Mouse (Mus musculus) adrenal gland, adult 18-20 months (tissue): ENCODE results near the gene Mettl16. TPM values are rescaled to one million over a fixed set of nuclear protein-coding genes. Genes with fewer than 3 reads are reported as not detected.
A peak's percentile ranks its signal among the peaks of the same experiment; 100 is the strongest.
"Not testable (repeated sequence)": the region's sequence is repeated elsewhere in the genome, so short reads cannot be mapped to it uniquely, and the experiment has no call there.

Experiments
- DNase-seq, 2 experiments: peaks; one replicate each; pipeline ENCODE4 v3.0.0; 2021 to 2022; ENCODE audit warnings: low spot score in 2 of 2
- total RNA-seq, 2 experiments: library from RNA; stranded (reverse); gene quantifications; 1 replicate in 1 of 2; 2 replicates in 1 of 2; pipeline ENCODE4 v1.2.3; 2021

Gene Mettl16
- total RNA-seq, 2 experiments from 2014 or later = 30.8 to 42.7 TPM

DNA sequence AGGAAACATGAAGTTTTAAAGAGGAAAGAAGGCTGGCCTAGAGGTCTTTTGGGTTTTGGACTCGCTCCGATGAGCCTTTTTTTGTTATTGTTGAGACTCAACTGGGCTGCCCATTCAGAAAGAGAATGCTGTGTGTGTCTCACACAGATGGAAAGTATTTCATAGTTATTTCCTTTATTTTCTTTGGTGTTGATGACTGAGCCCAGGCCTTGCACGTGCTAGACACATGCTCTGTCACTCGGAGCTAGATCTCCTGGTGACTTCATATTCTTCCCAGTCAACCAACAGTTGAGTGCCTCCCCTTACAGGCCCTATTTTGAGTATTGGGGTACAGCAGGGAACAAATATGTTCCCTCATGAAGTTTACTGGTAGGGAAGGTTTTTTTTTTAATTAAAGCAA lies 1.0 kb downstream of the Mettl16 start:
- no peak for DNase-seq

DNA sequence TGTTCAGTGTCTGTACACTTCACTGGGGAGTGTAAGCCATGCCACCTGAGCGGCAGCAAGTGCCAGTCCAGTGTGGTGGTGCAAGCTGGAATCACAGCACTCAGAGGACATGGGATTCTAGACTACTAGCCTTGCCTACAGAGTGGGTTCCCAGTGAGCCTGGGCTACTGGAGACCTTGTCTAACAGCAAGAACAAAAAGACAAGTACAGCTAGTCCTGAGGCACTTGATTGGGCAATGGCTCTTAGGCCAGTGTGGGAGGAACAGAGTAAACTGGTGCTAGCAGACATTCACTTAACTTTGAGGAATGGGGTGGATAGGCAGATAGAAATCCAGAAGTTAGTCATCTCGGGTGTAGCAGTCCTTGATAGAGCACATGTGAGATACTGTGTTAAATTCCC lies 1.8 kb downstream of the Mettl16 start:
- DNase-seq = no peak

DNA sequence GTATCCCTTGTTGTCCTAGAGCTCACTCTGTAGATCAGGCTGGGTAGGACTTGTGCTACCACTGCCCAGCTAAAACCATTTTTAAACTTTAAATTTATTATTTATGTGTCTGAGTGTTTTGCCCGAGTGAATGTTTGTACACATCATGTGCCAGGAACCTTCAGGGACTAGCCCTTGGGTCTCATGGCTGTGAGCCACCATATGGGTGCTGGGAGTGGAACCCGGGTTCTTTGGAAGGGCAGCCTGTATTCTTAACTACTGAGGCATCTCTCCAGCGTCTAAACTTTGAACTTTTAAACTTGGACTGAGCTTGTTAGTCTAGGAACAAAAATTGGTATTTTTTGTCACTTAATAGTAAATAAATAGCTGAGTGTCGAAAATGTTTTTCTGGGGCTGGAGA lies 22.2 kb downstream of the Mettl16 start:
- no peak for DNase-seq

DNA sequence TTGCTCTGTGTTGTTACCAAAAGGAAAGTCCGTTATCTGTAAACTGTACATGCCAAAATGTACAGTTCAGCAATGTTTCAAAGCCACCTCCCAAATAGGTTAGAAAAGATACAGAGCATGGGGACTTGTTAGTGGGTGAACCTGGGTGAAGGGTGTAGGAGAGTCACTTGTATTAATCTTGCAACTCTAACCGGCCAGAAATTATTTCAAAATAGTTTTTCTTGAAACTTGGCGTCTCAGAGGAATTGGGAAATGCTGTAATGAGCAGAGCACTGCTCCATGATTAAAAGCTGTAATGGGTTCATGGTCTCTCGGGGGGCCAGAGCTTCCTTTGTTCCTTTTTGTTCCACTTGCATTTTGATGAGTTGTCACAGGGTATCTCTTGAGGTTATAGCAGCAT lies 30.0 kb downstream of the Mettl16 start:
- no peak for DNase-seq

DNA sequence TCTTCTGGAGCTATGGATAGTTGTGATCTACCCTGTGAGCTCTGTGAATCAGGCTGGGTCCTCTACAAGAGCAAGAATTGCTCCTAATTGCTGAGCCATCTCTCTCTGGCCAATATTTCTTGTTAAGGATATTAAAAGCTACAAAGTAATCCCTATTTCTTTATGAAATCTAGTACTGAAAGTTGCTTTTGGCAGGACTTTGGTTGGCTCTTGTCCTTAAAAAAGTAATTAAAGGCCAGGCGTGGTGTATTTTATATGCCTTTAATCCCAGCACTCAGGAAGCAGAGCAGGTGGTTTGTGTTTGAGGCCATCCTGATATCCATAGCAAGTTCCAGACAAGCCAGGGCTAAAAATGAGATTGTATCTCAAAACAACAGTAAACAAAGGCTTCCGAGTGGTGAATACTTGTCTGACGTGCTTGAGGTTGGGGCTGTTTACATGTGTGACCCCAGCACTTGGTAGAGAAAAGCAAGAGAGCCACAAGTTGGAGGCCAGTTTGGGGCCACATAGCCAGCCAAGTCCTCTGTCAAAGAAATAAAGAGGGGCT lies 33.5 kb downstream of the Mettl16 start:
- DNase-seq = no peak

DNA sequence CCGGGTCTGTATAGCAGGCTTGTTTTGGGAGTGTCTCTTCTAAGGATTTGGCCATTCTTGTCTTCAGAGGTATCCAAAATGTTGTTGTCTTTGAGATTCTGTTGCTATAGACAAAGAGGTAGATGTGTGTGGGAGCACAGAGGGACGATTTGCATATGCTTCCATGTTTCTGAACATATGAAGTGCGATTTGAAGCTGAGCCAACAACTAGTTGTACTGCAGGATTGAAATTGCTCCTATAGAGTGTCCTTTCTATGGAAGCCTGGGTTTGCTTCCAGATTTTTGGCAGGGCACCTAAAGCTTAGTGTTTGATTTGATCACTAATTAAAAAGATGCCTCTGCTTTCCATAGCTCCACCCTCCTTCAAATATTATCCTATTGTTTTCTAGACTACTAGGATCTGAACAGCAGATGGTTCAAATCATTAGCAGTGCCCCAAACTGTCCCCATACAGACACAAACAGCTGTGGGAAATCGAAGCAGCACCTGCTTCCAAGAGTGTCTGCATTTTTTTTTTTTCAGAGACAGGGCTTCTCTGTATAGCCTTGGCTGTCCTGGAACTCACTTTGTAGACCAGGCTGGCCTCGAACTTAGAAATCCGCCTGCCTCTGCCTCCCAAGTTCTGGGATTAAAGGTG lies 36.7 kb downstream of the Mettl16 start:
- DNase-seq = no peak

DNA sequence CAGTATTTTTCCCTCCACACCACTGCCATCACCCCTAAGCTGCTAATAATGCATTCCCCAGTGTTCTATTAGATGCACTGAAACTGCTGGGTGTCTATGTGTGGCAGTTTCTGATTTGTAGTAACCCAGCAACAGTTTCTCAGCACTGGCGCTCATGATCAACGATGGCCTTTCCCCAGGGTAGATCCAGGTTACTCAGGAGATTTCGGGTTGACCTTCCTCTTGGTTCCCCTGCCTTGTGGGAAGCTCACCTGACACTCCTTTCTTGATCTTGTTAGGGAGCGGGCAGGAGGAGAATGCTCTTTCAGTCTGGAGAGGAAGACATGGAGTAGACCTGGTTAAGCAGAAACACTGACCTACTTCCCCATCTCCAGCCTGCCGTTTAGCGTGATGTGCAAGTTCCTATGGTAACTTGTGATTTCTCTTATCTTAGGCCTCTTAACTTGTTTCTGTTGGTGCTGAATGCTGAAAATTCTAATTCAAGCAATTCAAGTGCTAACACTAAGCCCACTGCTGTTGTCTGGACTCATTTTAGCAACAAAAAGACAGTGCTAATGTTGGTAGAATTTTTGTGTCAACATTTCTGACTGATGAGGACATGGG lies 37.7 kb downstream of the Mettl16 start:
- DNase-seq = no peak

DNA sequence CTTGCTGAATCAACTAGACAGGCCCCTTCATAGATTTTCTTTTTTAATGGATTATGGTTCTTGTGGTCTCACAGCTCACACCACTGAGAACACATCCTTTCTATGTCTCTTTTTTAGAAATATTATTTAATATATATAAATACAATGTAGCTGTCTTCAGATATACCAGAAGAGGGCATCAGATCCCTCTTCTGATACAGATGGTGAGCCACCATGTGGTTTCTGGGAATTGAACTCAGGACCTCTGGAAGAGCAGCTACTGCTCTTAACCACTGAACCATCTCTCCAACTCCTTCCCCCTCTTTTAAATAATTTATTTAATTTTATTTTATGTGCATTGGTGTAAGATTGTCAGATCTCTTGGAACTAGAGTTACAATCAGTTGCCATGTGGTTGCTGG lies 39.5 kb downstream of the Mettl16 start:
- no peak for DNase-seq

DNA sequence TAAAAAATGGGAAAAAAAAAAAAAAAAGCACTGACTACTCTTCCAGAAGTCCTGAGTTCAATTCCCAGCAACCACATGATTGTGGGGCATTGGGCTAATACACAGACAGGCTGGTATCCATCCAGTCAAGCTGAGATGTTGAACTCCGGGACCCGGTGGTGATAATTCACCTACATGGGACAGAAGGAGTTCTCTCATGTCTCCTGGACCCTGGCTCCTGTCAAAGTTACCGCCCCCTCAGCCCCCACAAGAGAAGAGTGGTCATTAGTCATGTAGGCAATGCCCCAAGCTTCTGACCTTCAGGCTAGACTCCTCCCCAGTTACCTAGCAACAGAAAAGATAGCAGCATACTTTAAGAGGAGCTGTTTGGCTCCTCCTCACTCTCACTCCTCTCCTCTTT lies 40.4 kb downstream of the Mettl16 start:
- not testable (repeated sequence) for DNase-seq

DNA sequence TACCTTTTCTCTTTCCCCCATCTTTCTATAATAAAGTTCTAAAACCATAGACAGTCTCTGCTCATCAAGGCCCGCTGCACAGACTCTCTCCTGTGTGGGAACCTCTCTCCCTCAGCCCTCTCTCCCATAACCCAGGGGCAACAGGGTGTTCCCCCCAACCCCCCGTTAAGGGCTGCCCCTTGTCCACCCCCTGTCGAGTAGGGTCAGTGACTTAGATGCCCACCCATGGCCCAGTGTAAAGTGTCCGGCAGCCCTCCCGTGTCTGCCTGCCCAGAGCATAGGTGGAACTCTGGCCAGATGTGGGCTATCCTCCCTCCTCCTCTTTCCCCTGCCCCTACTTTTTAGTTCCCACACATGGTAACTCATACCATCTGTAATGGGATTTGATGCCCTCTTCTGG lies 40.9 kb downstream of the Mettl16 start:
- no peak for DNase-seq

DNA sequence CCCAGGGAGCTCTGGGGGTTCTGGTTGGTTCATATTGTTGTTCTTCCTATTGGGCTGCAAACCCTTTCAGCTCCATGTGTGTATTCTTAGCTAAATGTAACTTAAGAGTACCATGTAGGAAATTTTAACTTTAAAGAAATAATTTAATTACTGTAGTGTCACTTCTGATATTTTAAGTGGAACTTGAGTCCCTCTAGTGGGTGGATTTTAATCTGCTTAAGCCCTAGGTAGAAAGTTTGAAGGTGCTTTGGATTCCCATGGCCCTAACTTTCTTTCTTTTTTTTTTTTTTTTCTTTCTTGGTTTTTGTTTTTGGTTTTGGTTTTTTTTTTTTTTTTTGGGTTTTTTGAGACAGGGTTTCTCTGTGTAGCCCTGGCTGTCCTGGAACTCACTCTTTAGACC lies 45.2 kb downstream of the Mettl16 start:
- no peak for DNase-seq

DNA sequence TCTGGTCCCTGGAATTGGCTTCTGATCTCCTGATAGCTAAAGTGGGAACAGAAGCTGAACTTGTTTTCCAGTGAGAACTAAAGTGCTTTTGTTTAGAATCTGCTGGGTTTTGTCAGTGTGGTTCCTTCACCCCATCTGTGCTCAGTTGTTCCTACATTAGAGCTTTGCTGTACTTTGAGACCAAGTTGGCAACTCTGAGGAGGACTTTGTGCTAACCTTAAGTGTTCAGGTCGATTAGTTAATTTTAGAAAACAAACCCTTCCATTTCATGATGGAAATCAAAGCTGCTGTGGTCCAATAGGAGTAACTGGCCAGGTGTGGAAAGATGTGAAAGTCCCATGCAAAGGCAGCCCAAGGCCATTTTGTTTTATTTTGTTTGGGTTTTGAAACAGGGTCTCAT lies 50.3 kb downstream of the Mettl16 start:
- DNase-seq = no peak

DNA sequence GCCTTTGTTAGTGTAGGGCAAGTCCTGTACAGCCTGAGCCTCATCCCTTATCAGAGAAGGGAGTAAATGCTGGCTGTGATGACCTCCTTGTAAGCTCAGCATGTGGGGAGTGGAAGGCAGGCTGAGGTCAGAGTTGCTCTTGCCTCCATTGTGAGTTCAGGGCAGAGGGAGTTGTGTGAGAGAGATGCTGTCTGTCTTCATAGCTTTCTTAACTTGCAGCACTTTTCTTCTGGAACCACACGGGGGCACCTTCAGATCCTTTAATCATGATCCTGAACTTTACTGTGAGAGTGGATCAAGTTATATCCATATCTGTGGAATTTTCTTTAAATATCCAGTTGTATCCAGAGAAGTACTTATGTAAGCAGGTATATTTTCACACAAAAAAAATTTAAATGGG lies 50.8 kb downstream of the Mettl16 start:
- no peak for DNase-seq

DNA sequence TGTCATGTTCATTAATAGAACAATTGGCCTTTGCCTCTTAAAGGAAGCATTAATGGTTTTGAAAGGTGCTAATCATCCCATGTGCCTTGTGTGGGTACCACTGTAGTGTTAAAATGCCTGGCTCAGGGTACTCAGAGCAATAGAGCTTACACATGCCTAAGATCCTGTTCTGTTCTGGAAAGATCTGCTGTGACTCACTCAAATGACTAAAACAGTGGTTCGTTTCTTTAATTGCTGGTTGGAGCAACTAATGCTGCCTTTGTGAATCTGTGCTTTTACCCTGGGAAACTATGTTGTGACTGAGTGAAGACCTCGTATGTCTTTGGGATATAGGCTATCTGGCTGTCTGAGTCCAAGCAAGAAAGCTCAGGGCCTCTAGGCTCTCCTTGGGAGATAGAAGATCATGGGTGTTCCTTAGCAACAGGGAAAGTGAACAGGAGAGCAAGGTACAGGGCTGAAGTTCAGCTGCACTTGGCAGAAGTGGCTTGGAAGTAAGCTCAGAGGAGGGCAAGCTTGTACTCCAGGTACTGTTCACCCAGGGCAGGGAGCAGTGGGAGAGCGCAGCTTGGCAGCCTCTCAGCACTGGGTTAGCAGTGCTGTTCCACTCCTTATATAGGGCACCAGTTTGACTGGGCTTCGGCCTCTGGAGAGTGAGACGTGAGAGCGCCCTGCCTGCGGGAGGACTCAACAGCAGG lies 52.3 kb downstream of the Mettl16 start:
- DNase-seq = no peak

DNA sequence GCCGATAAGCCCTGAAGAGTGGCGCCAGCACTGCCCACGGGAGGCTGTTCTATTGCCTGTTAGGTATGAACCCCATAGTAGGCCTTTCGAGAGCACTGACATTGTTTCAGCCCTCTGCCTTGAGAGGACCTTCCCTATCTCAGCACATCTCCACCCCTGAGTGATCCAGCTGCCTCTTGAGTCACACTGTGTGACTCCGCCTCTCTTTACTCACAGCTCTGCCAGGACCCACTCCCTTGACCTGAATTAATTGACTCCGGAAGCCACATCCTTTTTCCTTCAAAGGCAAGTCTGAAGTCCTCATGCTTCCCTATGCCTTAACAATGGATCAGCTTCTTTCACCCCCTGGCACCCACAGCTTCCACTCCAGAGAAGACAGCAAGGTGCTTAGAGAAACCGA lies 55.5 kb downstream of the Mettl16 start:
- no peak for DNase-seq

DNA sequence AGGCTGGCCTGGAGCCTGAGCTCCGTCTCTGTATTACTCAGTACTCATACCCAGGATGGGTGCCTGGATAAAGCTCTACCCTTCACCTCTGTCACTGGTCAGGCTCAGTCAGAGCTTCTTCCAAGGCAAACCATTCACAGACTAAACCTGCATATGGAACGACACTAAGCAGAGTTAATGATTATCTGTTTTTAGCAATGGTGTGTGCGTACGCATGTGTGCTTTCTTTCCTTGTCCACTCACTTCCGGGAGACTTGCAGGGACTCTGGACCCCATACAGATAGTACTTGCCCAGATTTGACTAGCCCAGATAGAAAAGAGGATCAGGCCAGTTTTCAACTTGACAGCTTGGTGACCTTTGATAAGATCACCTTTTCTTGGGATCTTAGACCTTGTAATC lies 56.1 kb downstream of the Mettl16 start:
- no peak for DNase-seq

DNA sequence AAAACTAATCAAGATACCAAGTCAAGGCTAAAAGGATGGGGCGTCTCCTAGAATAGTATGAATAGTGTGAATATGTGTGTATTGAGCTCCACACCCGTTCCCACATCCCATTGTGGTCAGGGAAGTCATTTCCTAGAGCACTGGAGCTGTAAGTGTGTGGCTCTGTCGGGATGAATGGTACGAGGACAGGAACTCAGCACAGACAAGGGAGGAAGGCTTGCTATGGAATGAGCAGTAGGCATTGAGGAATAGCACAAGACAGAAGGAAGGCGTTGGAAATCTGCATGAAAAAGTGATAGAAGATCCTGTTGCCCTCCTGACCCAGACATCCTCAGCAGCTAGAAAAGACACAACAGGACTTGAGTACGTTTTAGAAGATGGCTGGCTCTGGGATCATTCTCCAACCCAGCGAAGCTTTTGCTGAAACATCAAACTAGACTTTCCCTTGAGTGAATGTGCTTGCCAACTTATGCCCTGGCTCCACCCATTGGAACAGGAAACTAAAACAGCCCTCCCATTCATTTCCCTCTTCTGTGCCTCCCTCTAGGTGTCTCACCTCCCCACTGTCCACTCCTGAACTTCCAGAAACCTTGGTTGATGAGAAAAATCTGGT lies 57.3 kb downstream of the Mettl16 start:
- DNase-seq = no peak

DNA sequence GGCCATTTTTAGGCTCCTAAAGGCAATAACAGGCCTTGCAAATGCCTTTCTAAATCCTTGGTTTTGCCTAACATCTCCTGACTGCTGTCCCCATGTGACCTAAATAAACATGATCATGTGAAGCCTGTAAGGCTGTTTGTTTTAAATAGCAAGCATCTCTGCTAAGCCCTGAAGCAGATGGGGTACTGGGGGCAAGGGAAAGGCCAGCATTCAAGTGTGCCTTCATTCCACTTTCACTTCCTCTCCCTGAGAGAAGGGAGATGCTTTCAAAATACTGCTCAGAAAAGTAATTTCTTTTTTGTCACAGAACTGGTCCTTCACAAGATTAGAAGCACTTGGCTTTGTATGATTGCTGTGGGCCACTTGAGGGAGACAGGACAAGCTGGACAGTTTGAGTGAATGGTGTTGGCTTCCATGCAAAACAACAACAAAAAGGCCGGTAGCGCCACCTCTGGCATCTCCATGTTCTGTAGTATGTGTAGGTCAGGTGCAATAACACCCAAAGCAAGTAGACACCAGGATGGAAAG lies 57.8 kb downstream of the Mettl16 start:
- DNase-seq = no peak

DNA sequence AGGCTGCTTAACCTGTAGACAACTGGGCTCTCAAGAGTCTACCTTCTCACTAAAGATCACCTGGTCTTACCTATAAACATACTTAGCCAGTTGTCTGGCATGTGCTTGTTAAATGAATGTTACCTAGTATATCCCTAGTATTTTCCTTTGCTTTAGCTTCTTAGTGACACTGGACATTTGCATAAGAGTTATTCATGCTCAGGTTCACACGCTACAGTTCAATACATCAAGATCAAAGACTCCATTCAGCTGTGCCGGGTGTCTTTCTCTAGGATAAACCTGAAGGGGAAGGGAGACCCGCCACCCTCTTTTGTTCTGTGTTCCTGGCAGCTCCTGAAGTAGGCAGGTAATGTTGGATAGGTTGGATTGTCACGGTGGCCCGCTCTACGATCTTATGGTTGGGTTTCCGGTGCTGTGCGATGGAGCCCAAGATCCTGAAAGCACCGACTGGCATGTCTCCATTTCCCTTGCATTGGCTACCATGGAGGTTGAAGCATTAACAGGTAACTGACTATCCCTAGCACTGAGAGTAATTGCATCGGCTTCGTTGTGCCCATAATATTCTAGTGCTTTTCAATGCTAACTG lies 58.4 kb downstream of the Mettl16 start:
- no peak for DNase-seq

DNA sequence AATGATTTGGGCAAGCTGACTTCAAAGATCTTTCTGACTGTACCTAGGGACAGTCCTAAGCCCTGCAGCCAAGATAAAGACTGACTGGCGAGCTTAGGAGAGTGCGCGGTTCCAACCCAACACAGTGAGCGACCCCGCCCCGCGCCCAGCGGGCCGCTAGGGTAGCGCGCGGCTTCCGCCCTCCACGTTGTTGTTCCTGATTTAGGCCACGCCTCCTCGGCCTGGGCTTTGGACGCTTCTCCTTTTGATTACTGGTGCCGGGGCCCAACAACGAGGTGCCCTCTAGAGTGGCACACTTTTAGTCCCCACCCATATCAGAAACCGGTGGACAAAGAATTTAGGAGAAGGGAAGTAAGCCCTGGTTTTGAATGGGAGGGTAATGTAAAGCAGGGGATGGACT lies 59.2 kb downstream of the Mettl16 start:
- DNase-seq = peak; percentile 79 to 81
